Mouse (Mus musculus): ENCODE data around the gene Gsta1.
"Not testable (repeated sequence)": the region's sequence is repeated elsewhere in the genome, so short reads cannot be mapped to it uniquely, and the experiment has no call there.

Gene Gsta1

DNA sequence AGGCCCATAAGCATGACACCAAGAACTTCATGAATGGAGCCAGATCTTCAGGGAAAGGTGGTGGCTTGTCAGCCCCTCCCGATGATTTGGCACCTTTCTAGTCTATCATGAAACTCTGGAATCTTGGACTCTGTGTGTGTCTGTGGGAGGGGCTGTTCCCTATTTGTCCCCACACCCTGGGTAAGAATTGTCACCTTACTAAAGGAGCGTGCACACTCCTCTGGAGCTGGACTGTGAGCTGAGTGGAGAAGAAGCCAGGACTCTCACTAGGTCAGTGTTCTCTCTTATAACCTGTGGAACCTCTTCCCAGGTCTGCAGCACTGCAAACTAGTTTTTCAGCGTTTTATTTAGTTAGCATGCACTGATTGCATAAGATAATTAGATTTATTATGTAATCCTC is at the start of gene Gsta1:
TSS of gene Gsta1 (plus strand) at position 196 of the 400 bp plus-strand sequence.
- not testable (repeated sequence) for DNase-seq (ENCODE audit: low spot score in 2 of 2)

GRCm38 (mm10) chr9:78182474-78182873 is 48.0 kb upstream of the Gsta1 start, which contains the start of gene Gsta4:
Gene Gsta4, plus strand, starts transcription at chr9:78182774.
- DNase-seq (ENCODE audit: low spot score in 2 of 2) = not testable (repeated sequence)

DNA sequence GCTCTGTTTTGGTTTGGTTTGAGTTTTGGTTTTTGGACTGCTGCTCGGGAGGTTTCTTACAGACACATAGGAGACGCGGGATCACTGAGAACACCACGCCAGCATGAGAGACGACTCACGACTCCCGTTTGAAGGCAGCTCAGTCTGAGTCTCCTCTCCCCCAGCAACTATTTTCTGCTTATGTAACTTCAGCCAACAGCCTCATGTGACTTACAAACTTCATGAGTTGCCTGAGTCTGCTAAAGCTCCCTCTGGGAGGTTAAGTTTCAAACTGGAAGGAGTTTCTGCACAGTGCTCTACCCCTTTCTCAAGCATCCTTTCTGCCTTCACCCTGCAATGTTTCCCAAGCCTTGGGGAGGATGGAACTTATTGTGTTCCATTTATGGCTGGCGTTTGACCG is 44.8 kb upstream of the Gsta1 start:
- no peak for DNase-seq (ENCODE audit: low spot score in 2 of 2)

DNA sequence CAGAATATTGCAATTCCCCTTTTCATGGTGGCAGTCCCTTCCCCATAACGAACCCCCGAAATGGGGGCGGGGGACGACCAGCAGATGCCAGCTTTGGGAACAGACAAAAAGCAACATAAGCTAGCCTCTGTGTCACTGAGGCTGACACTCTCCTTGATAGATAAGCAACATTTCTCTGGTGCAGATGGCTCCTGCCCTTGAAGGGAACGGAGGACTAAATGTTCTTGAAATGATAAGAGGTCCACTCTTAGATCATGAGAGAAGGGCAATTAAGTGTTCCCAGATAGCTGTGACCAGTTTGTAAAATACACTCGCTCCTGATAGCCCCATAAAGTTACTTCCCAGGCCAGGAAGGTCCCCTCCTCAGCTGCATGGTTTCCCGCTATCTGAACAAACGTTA is 41.5 kb upstream of the Gsta1 start:
- no peak for DNase-seq (ENCODE audit: low spot score in 2 of 2)

DNA sequence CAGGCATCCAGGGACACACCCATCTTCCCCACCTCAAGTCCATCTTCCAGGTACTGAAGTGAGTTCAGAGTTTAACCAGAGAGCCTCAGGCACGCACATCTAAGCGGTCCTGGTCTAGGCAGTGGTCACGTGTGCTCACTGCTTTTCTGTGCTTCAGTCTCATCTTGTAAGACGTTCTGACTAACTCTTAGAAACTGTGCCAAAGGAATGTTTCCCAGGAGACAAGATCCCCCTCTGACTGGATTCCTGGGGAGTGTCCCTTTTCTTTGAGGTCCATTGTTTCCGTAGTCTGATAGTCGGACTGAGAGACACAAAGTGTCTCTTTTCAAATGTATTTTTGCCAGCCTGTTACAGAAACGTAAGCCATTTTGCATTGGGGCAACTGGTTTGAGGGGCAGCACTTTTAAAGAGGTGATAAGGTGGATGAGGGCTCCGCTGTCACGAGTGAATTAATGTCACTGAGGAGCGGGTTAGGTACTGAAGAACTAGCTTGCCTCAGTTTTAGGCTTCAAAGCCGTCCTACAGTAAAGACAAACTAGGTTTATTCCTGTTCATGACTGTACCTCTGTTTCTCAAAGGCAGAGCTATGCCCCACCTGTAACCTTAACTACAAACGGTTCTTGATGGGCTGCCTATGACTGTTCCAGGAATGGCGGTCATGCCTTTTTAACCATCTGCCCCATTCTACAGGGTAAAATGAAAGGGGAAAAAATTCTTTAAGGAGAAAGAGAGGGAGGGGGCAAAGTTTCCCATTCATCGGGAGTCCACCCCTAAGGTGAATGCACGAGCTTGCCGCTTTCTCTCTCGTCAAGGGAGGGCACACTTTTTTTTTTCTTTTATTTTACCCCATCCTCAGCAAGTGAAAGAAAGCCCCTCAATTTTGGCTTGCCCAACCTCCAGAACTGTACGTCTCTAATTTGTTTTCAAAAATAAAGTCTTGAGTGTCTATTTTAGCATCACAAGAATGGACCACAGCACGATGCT is 39.5 kb upstream of the Gsta1 start:
- DNase-seq (ENCODE audit: low spot score in 2 of 2) = no peak

DNA sequence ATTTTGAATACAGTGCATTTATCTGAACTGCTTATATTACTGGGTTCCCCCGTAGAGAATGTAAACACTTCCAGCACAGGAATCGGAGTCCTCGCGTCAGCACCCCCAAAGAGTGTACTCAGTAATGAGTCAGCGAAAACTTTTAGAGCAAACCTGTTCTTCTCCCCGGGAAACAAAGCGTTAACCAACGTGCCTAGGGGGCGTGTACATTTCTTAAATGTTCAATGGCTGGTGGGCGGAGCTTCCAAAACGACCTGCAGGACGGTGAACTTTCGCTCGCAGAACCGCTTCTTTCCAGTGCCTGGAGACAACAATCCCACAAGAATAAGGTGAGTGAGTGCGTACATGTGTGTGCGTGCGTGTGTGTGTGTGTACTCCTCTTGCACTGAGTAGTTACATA is 38.7 kb upstream of the Gsta1 start:
- DNase-seq (ENCODE audit: low spot score in 2 of 2) = peak; percentile 30 to 35

- DNase-seq (ENCODE audit: low spot score in 2 of 2) = peak; percentile 26 to 34
Observed at GRCm38 (mm10) chr9:78193902-78194597, 36.4 kb upstream of the Gsta1 start.

DNA sequence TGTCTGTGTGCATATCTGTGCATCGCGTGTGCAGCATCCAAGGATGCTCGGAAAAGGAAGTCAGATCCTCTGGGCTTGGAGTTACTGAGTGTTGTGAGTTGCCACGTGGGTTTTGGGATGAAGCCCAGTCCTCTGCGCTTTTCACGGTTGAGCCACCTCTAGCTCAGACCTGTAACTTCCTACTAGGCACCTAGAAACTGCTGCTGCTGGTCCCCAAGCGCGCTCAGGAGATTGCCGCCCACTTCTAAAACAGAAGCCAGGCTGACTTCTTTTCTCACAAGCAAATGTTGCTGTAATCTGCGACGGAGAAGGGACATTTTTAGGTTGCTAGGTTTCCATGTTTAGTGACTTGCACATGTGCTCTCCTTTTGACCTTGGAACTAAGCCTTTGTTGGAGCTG is 35.4 kb upstream of the Gsta1 start:
- peak; percentile 55 to 61 for DNase-seq (ENCODE audit: low spot score in 2 of 2)

GRCm38 (mm10) chr9:78197801-78198200 is 32.7 kb upstream of the Gsta1 start:
- DNase-seq (ENCODE audit: low spot score in 2 of 2) = no peak

- no peak for DNase-seq (ENCODE audit: low spot score in 2 of 2)
Observed at GRCm38 (mm10) chr9:78204194-78204593, 26.3 kb upstream of the Gsta1 start.

DNA sequence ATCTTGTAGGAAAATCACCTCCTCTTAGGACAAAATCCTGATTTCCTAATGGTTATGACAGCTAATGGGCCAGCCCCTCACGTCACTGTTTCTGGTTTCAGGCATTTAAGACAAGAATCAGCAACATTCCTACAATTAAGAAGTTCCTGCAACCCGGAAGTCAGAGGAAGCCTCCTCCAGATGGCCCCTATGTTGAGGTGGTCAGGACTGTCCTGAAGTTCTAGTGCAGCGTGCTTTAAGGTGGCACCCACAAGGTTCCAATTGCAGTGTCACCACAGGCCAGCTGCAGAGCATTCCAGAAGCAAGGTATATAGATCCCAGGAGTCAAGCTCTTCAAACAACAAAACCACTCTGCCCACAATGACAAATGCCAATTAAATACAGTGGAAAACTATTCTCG is 21.5 kb upstream of the Gsta1 start:
- no peak for DNase-seq (ENCODE audit: low spot score in 2 of 2)

GRCm38 (mm10) chr9:78210079-78210478 is 20.4 kb upstream of the Gsta1 start:
- no peak for DNase-seq (ENCODE audit: low spot score in 2 of 2)

DNA sequence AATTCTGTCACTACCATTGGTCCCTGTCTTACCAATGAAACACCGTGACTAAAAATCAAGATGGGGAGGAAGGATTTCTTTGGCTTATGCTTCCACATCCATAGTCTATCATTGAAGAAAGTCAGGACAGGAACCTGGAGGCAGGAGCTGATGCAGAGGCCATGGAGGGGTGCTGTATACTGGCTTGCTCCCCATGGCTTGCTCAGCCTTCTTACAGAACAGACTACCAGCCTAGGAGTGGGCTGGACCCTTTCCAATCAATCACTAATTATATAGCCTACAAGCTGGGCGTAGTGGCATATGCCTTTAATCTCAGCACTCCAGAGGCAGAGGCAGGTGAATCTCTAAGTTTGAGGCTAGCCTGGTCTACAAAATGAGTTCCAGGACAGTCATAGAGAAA is 19.6 kb upstream of the Gsta1 start:
- DNase-seq (ENCODE audit: low spot score in 2 of 2) = no peak

GRCm38 (mm10) chr9:78211521-78211920 is 18.9 kb upstream of the Gsta1 start:
- no peak for DNase-seq (ENCODE audit: low spot score in 2 of 2)

DNA sequence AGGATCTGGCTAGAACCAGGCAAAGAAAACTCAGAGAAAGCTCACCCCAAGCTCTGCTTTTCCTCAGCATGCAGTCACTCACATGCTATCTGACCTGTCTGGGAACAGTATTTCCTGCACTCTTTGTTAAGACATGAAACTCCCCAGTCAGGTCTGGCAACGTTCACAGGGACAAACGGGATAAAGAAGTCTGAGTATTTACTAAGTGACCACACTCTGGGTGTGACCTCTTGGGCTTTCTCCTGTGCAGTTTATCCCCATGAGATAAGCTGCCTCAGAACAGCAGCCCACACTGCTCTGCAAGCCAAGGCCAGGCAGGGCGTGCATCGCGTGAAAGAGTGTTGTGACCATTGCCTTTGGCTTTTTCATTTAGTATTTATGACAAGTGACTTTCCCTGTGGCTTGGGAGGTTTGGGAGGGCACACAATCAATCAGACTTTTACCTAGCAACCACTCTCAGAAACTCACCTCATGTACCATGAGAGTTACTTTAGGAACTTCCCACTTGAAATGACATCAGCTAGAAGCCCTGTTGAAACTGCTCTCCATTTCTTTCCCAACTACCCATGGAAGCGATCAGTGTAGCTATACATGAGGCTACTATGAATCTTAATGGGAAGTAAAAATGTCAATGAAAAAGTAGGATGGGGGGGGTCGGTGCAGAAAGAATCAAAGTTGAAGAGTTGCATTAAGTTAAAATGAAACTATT is 18.0 kb upstream of the Gsta1 start:
- DNase-seq (ENCODE audit: low spot score in 2 of 2) = no peak

GRCm38 (mm10) chr9:78217074-78217473 is 13.4 kb upstream of the Gsta1 start:
- DNase-seq (ENCODE audit: low spot score in 2 of 2) = no peak

DNA sequence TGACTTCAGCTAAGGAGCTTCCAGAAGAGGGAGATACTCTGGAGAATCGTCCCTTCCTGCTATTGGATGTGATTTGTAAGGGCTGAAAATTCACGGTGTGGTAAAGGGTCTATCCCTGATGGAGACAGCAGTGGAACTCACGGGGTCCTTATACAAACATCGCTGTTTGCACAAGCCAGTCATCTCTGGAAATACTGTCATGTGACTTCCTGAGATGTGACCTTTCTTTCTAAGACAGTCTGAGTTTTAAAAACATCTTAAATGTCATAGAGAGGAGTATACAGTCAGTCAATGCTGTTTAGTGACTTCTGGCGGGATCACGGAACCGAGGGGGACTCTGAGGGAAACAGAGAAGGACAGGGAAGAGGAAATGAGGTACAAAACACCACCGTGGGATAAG is 7.8 kb upstream of the Gsta1 start:
- no peak for DNase-seq (ENCODE audit: low spot score in 2 of 2)

DNA sequence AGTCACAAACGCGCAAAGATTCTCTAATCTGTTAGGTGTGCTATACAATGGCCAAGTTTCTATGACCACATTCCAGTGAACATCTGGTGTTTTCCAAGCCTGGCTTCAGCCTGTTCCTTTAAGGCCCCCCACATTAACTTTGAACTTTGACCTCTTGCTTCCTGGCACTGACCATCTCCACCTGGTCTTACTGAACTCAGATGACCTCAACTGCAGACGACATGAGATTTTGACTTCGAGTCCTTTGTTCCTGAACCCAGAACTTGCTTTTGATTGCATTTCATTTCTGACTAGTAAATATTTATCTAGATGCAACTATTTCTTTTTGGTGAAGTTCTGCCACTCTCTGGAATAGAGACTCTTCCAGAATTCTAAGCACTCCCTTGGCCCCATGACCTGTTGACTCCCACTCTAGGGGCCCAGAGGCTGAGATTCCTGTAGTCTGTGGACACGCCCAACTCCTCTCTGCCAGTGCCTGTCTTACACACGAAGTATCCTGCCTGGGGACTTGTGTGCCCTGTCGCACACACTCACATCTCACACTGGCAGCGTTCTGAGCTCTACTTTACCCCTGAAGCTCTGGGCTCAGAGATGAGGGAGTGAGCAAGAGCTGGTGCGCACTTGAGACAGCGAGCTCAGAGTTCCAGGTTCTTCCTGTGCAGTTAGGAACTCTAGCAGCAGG is 7.1 kb upstream of the Gsta1 start:
- DNase-seq (ENCODE audit: low spot score in 2 of 2) = no peak

GRCm38 (mm10) chr9:78224418-78224817 is 6.0 kb upstream of the Gsta1 start:
- DNase-seq (ENCODE audit: low spot score in 2 of 2) = no peak

GRCm38 (mm10) chr9:78225304-78225703 is 5.2 kb upstream of the Gsta1 start:
- DNase-seq (ENCODE audit: low spot score in 2 of 2) = no peak

GRCm38 (mm10) chr9:78228122-78228521 is 2.3 kb upstream of the Gsta1 start:
- no peak for DNase-seq (ENCODE audit: low spot score in 2 of 2)

DNA sequence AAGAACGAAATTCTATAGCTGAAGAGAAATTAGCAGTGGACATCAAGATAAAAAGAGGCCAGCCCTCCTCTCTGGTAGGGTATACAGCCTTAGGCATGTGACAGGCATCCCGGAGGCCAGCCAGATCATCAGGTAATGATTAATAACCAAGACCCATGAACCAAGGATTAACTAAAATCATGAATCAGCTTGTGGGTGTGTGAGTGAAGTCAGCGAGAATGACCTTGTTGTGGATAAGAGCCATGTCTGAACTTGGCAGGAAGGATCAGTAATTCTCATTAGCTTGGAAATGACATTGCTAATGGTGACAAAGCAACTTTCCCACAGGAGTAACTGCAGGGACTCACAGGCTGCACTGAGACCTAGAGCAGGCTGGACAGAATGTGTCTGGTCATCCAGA is 798 bp upstream of the Gsta1 start:
- DNase-seq (ENCODE audit: low spot score in 2 of 2) = not testable (repeated sequence)
